Mouse (Mus musculus): Measurements from ENCODE around the gene Oasl1. TPM values are rescaled to one million over a fixed set of nuclear protein-coding genes. Genes with fewer than 3 reads are reported as not detected.
"Not testable (repeated sequence)": the region's sequence is repeated elsewhere in the genome, so short reads cannot be mapped to it uniquely, and the experiment has no call there.

Gene Oasl1
- polyA plus RNA-seq, 1 experiment from 2014 or later: 0.52 TPM

DNA sequence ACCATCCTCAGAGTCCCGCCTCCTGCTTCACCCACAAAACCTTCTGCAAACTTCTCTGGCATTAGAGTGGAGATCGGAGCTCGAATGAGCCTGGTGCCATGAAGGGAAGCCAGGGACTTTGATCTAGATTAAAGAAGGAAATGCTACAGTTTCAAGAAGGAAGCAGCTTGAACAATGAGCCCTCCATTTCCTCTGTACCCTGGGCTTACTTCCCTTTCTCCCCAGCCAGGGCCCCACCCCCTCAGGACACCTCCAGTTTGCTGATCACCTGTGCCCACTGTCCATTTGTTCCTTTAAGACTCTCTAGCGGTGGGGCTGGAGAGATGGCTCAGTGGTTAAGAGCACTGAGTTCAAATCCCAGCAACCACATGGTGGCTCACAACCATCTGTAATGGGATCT lies 6.3 kb upstream of the Oasl1 start:
- H3K4me3 ChIP-seq (ENCODE audit: low read depth, low read length): no peak overlapping the region
- no peaks in the 10 kb centered on the region for H3K27me3 ChIP-seq (ENCODE audit: control insufficient read depth, insufficient read depth, low read length)
- WGBS: 90% methylated on average over 4 of the region's 4 CpGs
- no peak overlapping the region for H3K27ac ChIP-seq (ENCODE audit: low read depth, low read length)
- no peaks in the 10 kb centered on the region for H3K4me1 ChIP-seq (ENCODE audit: control insufficient read depth, insufficient read depth, low read length)
- H3K4me2 ChIP-seq (ENCODE audit: low read depth, low read length): no peak overlapping the region
- no peaks in the 10 kb centered on the region for H3K36me3 ChIP-seq (ENCODE audit: control insufficient read depth, insufficient read depth, low read length)
- H3K9me3 ChIP-seq (ENCODE audit: control insufficient read depth, low read length): no peaks in the 10 kb centered on the region
- H3K9ac ChIP-seq (replicated peaks; ENCODE audit: low read depth, low read length): no peak overlapping the region
- no peak for ATAC-seq (ENCODE audit: low read depth)

DNA sequence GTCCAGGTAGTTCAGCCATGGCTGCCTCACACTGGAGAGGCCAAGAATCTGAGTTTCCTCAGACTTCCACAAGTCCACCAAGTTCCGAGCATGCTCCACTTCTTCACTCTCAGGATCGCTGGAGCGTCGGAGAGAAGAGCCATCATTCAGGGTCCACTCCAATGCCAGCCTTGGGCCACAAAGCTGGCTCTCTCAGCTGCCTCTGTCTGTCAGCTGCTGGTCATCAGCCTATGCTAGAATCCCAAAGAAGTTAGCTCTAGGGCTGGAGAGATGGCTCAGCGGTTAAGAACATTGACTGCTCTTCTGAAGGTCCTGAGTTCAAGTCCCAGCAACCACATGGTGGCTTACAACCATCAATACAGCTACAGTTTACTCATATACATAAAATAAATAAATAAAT lies 5.7 kb upstream of the Oasl1 start:
- H3K4me1 ChIP-seq (ENCODE audit: control insufficient read depth, insufficient read depth, low read length); H3K4me2 ChIP-seq (ENCODE audit: low read depth, low read length); H3K27me3 ChIP-seq (ENCODE audit: control insufficient read depth, insufficient read depth, low read length); H3K36me3 ChIP-seq (ENCODE audit: control insufficient read depth, insufficient read depth, low read length); H3K9me3 ChIP-seq (ENCODE audit: control insufficient read depth, low read length); H3K4me3 ChIP-seq (ENCODE audit: low read depth, low read length); H3K9ac ChIP-seq (replicated peaks; ENCODE audit: low read depth, low read length); H3K27ac ChIP-seq (ENCODE audit: low read depth, low read length); ATAC-seq (ENCODE audit: low read depth): not testable (repeated sequence)
- 96% methylated on average over 5 of the region's 5 CpGs for WGBS

DNA sequence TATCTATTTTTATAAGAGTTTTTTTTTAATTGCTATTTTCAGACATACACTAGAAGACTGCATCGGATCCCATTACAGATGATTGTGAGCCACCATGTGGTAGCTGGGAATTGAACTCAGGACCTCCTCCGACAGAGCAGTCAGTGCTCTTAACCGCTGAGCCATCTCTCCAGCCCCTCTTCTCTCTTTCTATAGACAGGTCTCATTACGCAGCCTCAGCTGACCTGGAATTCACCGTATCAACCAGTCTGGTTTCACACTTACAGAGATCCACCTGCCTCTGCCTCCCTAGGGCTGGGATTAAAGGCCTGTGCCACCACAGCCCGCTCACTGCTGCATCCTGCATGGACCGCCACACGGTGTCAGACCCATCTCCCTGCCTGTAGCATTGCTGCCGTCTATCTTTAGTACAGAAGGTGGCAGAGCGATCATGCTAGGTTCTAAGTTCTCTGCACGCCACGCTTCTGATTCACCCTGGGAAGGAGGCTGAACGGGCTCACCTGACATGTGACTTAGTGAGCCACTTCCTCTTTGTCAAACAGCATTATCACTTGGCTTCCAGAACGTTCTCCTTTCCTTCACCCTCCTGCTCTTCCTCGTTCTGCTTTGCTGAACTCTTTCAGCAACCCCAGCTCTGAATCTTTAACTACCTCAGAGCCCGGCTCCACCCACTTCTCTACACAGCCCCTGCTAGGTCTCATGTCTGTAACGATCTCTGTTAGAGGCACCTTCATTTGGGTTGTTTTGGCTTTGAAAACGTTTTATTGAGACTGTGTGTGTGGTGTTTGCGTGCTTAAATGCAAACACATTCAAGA lies 1.3 kb upstream of the Oasl1 start:
- Histone ChIP-seq H3K27me3 (ENCODE audit: control insufficient read depth, insufficient read depth, low read length) (no peaks in the 10 kb centered on the region), H3K4me3 (ENCODE audit: low read depth, low read length) (no peak overlapping the region), H3K9ac (replicated peaks; ENCODE audit: low read depth, low read length) (no peak overlapping the region), H3K27ac (ENCODE audit: low read depth, low read length) (no peak overlapping the region), H3K36me3 (ENCODE audit: control insufficient read depth, insufficient read depth, low read length) (no peaks in the 10 kb centered on the region), H3K4me1 (ENCODE audit: control insufficient read depth, insufficient read depth, low read length) (no peaks in the 10 kb centered on the region), H3K9me3 (ENCODE audit: control insufficient read depth, low read length) (no peaks in the 10 kb centered on the region), H3K4me2 (ENCODE audit: low read depth, low read length) (no peak overlapping the region)
- ATAC-seq (ENCODE audit: low read depth): no peak
- 80% methylated on average over 19 of the region's 19 CpGs for WGBS

DNA sequence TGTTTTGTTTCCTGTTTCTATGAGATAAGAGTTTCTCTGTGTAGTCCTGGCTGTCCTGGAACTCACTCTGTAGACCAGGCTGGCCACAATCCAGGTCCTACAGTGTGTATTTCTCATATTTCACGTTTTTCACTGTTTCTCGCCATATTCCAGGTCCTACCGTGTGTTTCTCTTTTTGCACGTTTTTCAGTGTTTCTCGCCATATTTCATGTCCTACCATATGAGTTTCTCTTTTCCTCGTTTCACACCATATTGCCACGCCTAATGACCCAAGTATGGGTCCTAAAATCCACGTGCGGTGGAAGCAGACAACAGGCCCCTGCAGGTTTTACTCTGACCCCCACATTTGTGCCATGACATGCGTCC lies 691 bp upstream of the Oasl1 start:
- no peak overlapping the region for H3K4me3 ChIP-seq (ENCODE audit: low read depth, low read length)

DNA sequence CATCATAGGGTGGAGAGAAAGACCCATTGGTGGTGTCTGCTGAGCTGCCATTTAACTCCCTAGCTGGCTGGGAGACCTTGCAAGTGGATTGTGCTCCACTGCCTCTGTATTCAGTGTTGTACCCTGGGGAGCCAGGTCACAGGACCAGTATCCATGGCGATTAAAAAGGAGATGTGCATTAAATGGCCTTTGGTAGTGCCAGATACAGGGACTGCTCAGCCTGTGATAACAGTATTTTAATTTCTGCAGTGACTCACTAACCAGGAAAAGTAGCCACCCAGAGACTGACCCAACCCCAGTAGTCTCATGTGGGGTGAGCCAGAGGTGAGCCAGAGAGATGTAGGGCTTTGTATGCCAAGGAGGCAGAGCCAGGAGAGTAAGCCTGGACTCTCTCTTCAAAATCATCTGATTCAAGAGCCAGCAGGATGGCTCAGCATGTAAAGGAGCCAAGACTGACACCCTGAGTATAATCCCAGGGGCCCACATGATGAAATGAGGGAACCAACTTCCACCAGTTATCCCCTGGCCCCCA lies 3.2 kb downstream of the Oasl1 start:
- WGBS: 58% methylated on average over 1 of the region's 1 CpGs
- no peak overlapping the region for H3K27ac ChIP-seq (ENCODE audit: low read depth, low read length)

More for the DNA sequence above, 691 bp upstream of the Oasl1 start:
- H3K4me2 ChIP-seq (ENCODE audit: low read depth, low read length): no peak overlapping the region
- WGBS: 65% methylated on average over 10 of the region's 10 CpGs
- H3K9me3 ChIP-seq (ENCODE audit: control insufficient read depth, low read length): no peaks in the 10 kb centered on the region
- H3K27me3 ChIP-seq (ENCODE audit: control insufficient read depth, insufficient read depth, low read length): no peaks in the 10 kb centered on the region
- no peak for ATAC-seq (ENCODE audit: low read depth)
- H3K36me3 ChIP-seq (ENCODE audit: control insufficient read depth, insufficient read depth, low read length): no peaks in the 10 kb centered on the region
- no peak overlapping the region for H3K27ac ChIP-seq (ENCODE audit: low read depth, low read length)
- H3K9ac ChIP-seq (replicated peaks; ENCODE audit: low read depth, low read length): no peak overlapping the region
- no peaks in the 10 kb centered on the region for H3K4me1 ChIP-seq (ENCODE audit: control insufficient read depth, insufficient read depth, low read length)

DNA sequence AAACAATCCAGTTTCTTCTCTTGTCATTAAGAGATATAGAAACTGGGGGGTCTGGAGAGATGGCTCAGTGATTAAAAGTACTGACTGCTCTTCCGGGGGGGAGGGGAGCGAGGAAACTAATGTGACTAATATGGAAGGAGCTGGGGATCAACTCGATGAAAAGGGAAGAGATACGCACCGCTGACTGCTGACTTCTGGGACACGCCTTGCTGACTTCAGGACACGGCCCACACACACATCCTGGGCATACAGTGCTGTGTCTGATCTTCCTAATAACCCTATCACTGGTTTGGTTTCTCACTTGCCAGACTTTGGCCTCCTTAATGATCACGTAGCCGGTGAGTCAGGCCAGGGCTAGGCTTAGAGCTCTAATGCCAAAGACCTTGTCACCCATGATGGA lies 3.7 kb downstream of the Oasl1 start:
- Histone ChIP-seq H3K36me3 (ENCODE audit: control insufficient read depth, insufficient read depth, low read length) (no peaks in the 10 kb centered on the region), H3K9ac (replicated peaks; ENCODE audit: low read depth, low read length) (no peak overlapping the region), H3K4me1 (ENCODE audit: control insufficient read depth, insufficient read depth, low read length) (no peaks in the 10 kb centered on the region), H3K4me2 (ENCODE audit: low read depth, low read length) (no peak overlapping the region), H3K9me3 (ENCODE audit: control insufficient read depth, low read length) (no peaks in the 10 kb centered on the region), H3K27me3 (ENCODE audit: control insufficient read depth, insufficient read depth, low read length) (no peaks in the 10 kb centered on the region), H3K27ac (ENCODE audit: low read depth, low read length) (no peak overlapping the region), H3K4me3 (ENCODE audit: low read depth, low read length) (no peak overlapping the region)
- 92% methylated on average over 9 of the region's 9 CpGs for WGBS
- ATAC-seq (ENCODE audit: low read depth): no peak

More for the DNA sequence above, 3.2 kb downstream of the Oasl1 start:
- H3K9ac ChIP-seq (replicated peaks; ENCODE audit: low read depth, low read length): no peak overlapping the region
- H3K9me3 ChIP-seq (ENCODE audit: control insufficient read depth, low read length): no peaks in the 10 kb centered on the region
- no peak overlapping the region for H3K4me2 ChIP-seq (ENCODE audit: low read depth, low read length)
- no peaks in the 10 kb centered on the region for H3K36me3 ChIP-seq (ENCODE audit: control insufficient read depth, insufficient read depth, low read length)
- ATAC-seq (ENCODE audit: low read depth): no peak
- H3K4me3 ChIP-seq (ENCODE audit: low read depth, low read length): no peak overlapping the region
- no peaks in the 10 kb centered on the region for H3K27me3 ChIP-seq (ENCODE audit: control insufficient read depth, insufficient read depth, low read length)
- H3K4me1 ChIP-seq (ENCODE audit: control insufficient read depth, insufficient read depth, low read length): no peaks in the 10 kb centered on the region

DNA sequence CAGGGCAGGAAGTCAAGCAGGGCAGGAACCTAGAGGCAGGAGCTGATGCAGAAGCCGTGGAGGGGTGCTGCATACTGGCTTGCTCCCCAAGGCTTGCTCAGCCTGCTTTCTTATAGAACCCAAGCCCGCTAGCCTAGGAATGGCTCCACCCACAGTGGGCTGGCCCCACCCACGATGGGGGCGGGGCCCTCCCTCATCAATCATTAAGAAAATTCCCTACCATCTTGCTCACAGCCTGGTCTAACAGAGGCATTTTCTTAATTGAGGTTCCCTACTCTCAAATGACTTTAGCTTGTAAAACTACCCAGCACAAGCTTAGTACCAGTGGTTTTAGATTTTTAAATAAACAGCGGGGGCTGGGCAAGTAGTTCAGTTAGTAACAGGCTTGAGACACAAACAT lies 8.6 kb downstream of the Oasl1 start:
- no peak overlapping the region for H3K4me3 ChIP-seq (ENCODE audit: low read depth, low read length)
- no peaks in the 10 kb centered on the region for H3K36me3 ChIP-seq (ENCODE audit: control insufficient read depth, insufficient read depth, low read length)
- H3K9me3 ChIP-seq (ENCODE audit: control insufficient read depth, low read length): no peaks in the 10 kb centered on the region
- no peak overlapping the region for H3K9ac ChIP-seq (replicated peaks; ENCODE audit: low read depth, low read length)
- ATAC-seq (ENCODE audit: low read depth): no peak
- H3K27me3 ChIP-seq (ENCODE audit: control insufficient read depth, insufficient read depth, low read length): no peaks in the 10 kb centered on the region
- WGBS: 63% methylated on average over 5 of the region's 5 CpGs
- H3K4me1 ChIP-seq (ENCODE audit: control insufficient read depth, insufficient read depth, low read length): 0 out of 2 replicates have a peak, but pooled peaks cover 4% of the 10 kb centered on the region
- H3K4me2 ChIP-seq (ENCODE audit: low read depth, low read length): no peak overlapping the region
- no peak overlapping the region for H3K27ac ChIP-seq (ENCODE audit: low read depth, low read length)

DNA sequence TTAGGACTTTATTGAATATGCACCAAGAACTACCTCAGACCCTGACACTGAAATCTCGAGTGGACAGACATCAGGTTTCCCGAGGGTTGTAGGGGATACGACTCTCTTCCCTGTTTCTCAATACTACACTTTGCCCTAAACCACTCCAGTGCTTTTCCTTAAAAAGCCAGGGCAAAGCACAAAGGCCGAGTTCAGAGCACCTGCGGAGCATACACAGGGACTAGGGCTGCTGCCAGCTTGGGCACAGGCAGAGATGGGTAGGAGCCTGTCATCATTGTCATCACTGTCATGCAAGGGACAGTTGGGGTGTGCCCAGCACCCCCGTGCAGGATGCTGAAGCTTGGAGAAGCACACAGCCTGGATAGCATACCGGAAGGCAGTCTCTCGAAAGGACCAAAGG lies 10.2 kb downstream of the Oasl1 start:
- H3K27ac ChIP-seq (ENCODE audit: low read depth, low read length): no peak overlapping the region
- H3K9me3 ChIP-seq (ENCODE audit: control insufficient read depth, low read length): no peaks in the 10 kb centered on the region
- ATAC-seq (ENCODE audit: low read depth): no peak
- no peak overlapping the region for H3K9ac ChIP-seq (replicated peaks; ENCODE audit: low read depth, low read length)
- 0 out of 2 replicates have a peak, but pooled peaks cover 4% of the 10 kb centered on the region for H3K4me1 ChIP-seq (ENCODE audit: control insufficient read depth, insufficient read depth, low read length)
- H3K4me2 ChIP-seq (ENCODE audit: low read depth, low read length): no peak overlapping the region
- 87% methylated on average over 8 of the region's 8 CpGs for WGBS
- H3K4me3 ChIP-seq (ENCODE audit: low read depth, low read length): no peak overlapping the region
- no peaks in the 10 kb centered on the region for H3K27me3 ChIP-seq (ENCODE audit: control insufficient read depth, insufficient read depth, low read length)
- H3K36me3 ChIP-seq (ENCODE audit: control insufficient read depth, insufficient read depth, low read length): no peaks in the 10 kb centered on the region

DNA sequence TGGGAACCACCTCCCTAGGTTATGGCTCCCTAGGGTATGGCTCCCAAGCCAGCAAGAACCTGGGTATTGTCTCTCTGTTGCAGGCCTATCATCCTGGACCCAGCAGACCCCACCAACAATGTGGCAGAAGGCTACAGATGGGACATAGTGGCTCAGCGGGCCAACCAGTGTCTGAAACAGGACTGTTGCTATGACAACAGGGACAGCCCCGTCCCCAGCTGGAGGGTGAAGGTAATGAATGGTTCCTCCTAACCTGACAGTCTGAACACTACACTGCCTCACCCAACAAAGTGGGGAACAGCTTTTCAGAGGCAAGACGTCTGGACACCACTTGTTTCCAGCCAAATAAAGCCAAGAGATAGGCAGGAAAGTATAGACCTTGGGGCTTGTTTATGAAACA lies 12.8 kb downstream of the Oasl1 start:
- Histone ChIP-seq H3K27ac (ENCODE audit: low read depth, low read length) (no peak overlapping the region), H3K4me3 (ENCODE audit: low read depth, low read length) (no peak overlapping the region), H3K4me2 (ENCODE audit: low read depth, low read length) (no peak overlapping the region), H3K27me3 (ENCODE audit: control insufficient read depth, insufficient read depth, low read length) (no peaks in the 10 kb centered on the region), H3K9me3 (ENCODE audit: control insufficient read depth, low read length) (no peaks in the 10 kb centered on the region), H3K4me1 (ENCODE audit: control insufficient read depth, insufficient read depth, low read length) (0 out of 2 replicates have a peak, but pooled peaks cover 4% of the 10 kb centered on the region), H3K9ac (replicated peaks; ENCODE audit: low read depth, low read length) (no peak overlapping the region), H3K36me3 (ENCODE audit: control insufficient read depth, insufficient read depth, low read length) (no peaks in the 10 kb centered on the region)
- ATAC-seq (ENCODE audit: low read depth): no peak
- 6% methylated on average over 3 of the region's 3 CpGs for WGBS
